Mouse (Mus musculus) limb, embryonic 13.5 days (tissue): ENCODE results near the gene Gm37240. TPM values are rescaled to one million over a fixed set of nuclear protein-coding genes. Genes with fewer than 3 reads are reported as not detected.

Source experiments
- ATAC-seq: fragments of 200-750 bp; cut with Nextera tagmentation; 2 replicates; pipeline ENCODE4 v1.8.0; 2017; ENCODE audit warnings: low read depth, moderate number of reproducible peaks, moderate TSS enrichment; ENCODE audit not compliant: low FRiP score
- H3K27ac ChIP-seq: fragments of 300-500 bp; sonication (generic); 2 replicates; pipeline ENCODE4 v1.5.1; 2015; ENCODE audit warnings: inconsistent platforms, mild to moderate bottlenecking, moderate library complexity
- H3K27me3 ChIP-seq: fragments of 300-500 bp; sonication (generic); 2 replicates; pipeline ENCODE4 v1.6.1; 2015; ENCODE audit warnings: mild to moderate bottlenecking, inconsistent platforms
- H3K36me3 ChIP-seq: fragments of 300-500 bp; sonication (generic); 2 replicates; pipeline ENCODE4 v1.6.1; 2015; ENCODE audit warnings: inconsistent platforms, mild to moderate bottlenecking, moderate library complexity
- H3K4me1 ChIP-seq: fragments of 300-500 bp; sonication (generic); 2 replicates; pipeline ENCODE4 v1.6.1; 2015; ENCODE audit warnings: inconsistent platforms
- H3K4me2 ChIP-seq: fragments of 300-500 bp; sonication (generic); replicated peaks from 2 replicates; pipeline ENCODE4 v1.6.1; 2015; ENCODE audit warnings: inconsistent platforms, mild to moderate bottlenecking, moderate library complexity
- H3K4me3 ChIP-seq: fragments of 300-500 bp; sonication (generic); 2 replicates; pipeline ENCODE4 v1.5.1; 2015; ENCODE audit warnings: moderate library complexity, mild to moderate bottlenecking, inconsistent platforms
- H3K9ac ChIP-seq: fragments of 300-500 bp; sonication (generic); 2 replicates; pipeline ENCODE4 v1.6.1; 2015; ENCODE audit warnings: mild to moderate bottlenecking, inconsistent platforms
- H3K9me3 ChIP-seq: fragments of 300-500 bp; sonication (generic); 2 replicates; pipeline ENCODE4 v1.6.1; 2016; ENCODE audit warnings: inconsistent platforms
- WGBS: fragments of 180-500 bp; shearing (Covaris S2); methylation state at CpG from one replicate; pipeline ENCODE4 v1.1.7; 2015; 5-methylcytosine and 5-hydroxymethylcytosine counted together
- polyA plus RNA-seq: library from polyadenylated mRNA; unstranded; fragments of >200 nt; fragmentation: Nextera tagmentation; extraction: Ambion mirVana; gene quantifications from 2 replicates; pipeline ENCODE4 v1.2.1, GENCODE M21; 2015

Gm37240 gene
- polyA plus RNA-seq, 1 experiment from 2014 or later, result 6.1 TPM

DNA sequence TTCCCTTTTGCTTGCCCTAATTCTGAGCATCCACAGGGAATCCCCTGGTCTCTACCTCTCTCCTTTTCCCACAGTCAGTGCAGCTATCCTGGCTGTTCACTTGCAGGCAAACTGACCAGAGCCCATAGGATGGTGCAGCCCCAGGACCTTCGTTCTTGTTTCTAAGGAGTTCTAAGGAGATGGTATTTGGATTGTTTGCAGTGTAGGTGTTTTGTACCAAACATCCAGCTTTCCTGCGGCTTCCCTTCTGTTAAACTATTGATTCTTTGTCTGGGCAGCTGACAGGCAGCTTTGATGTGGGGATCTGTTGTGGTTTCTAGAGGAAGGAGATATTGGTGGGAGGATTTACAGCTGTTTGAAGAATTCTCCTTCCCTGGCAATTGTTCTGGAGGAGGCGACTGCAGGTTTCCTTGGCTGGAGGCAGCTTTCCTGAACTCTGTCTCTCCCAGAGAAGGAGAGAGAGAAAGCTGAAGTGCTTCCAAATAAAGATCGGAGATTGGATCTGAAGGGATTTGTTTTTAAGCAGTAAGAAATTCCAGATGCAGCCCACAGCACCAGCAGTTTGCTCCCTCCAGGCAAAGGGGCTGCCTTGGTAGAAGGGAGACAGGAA, 573.6 kb downstream of the Gm37240 start:
- no peak for ATAC-seq
- Histone ChIP-seq H3K27ac (peak overlapping the region; percentile 0; the same call in 1 of the 2 replicates), H3K9ac (peak overlapping the region; percentile 46), H3K36me3 (no peaks in the 10 kb centered on the region), H3K9me3 (no peaks in the 10 kb centered on the region), H3K4me2 (peak overlapping the region; percentile 27), H3K4me1 (peaks cover 14% of the 10 kb centered on the region), H3K27me3 (no peaks in the 10 kb centered on the region), H3K4me3 (no peak overlapping the region)
- 10% methylated on average over 4 of the region's 4 CpGs for WGBS

DNA sequence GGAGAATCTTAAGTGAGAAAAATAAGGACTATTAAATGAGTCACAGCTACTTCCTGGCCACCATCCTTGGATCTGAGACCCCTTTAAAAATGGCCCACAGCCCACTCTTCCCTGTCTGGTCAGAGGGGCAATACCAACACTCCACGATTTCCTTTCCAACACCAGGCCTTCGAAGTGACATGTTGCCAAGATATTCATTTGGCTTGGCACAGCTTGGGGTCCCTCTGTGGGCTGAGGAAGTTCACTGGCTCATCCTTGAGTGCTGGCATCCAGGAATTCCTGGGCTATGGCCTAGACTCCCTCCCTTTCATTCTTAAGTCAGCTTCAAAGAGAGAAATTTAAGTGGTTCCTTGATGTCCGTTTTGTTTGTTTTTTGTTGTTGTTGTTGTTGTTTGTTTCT, 576.1 kb downstream of the Gm37240 start:
- no peak overlapping the region for H3K27ac ChIP-seq
- no peaks in the 10 kb centered on the region for H3K27me3 ChIP-seq
- no peak overlapping the region for H3K4me2 ChIP-seq
- no peaks in the 10 kb centered on the region for H3K36me3 ChIP-seq
- peaks cover 17% of the 10 kb centered on the region for H3K4me1 ChIP-seq
- WGBS, result 79% methylated on average over 3 of the region's 3 CpGs
- H3K4me3 ChIP-seq, result no peak overlapping the region
- H3K9ac ChIP-seq, result no peak overlapping the region
- H3K9me3 ChIP-seq, result 0 out of 2 replicates have a peak, but pooled peaks cover 3% of the 10 kb centered on the region
- no peak for ATAC-seq

DNA sequence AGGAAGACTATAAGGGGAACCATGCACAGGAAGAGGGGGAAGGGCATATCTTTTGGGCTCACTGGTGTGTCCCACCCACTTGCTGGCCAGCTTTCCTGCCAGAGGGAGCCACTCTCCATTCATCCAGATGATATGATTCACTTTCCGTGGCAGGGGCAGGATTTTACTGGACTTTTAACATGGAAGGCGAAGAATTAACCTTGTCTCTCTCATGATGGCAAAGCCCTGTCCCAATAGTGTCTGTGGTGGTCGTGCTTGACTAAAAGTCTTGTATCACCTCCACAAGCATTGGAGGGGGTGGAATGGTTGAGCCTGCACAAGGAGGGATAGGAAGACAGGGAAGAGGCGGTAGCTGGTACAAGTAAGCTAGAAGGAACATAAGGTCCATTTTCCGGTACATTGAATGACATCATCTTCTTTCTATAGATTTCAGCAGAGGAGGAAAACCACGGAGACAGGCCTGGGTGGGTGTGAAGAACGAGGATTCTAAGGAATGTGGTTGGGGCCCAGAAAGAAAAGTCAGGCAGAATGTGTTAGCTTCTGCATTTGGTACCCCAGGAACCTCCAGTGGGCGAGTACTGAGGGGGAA, 576.8 kb downstream of the Gm37240 start:
- 0 out of 2 replicates have a peak, but pooled peaks cover 3% of the 10 kb centered on the region for H3K9me3 ChIP-seq
- 80% methylated on average over 8 of the region's 8 CpGs for WGBS
- H3K4me3 ChIP-seq, result no peak overlapping the region
- no peak overlapping the region for H3K9ac ChIP-seq
- no peaks in the 10 kb centered on the region for H3K27me3 ChIP-seq
- H3K4me1 ChIP-seq, result peaks cover 17% of the 10 kb centered on the region
- H3K4me2 ChIP-seq, result no peak overlapping the region
- H3K36me3 ChIP-seq, result no peaks in the 10 kb centered on the region
- ATAC-seq, result no peak
- no peak overlapping the region for H3K27ac ChIP-seq

DNA sequence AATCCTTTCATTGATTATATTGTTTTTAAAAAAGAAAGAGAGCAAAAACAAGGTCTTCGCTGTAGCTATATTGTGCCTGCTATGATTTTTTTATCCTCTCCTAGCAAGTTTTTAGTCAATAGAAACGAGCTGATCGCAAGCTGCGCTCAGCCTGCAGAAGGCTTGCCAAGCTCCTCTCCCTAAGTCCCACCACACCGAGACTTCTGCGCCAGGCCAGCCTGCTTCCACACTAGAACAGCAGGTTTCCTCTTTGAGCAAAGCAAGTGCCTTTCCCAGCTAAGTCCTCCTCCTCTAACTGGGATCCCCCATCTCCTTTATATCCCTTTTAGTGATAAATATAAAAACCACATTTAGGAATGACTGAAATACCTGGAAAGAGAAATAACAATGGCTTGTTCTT, 578.1 kb downstream of the Gm37240 start:
- no peaks in the 10 kb centered on the region for H3K27me3 ChIP-seq
- WGBS, result 76% methylated on average over 6 of the region's 6 CpGs
- no peaks in the 10 kb centered on the region for H3K36me3 ChIP-seq
- H3K4me2 ChIP-seq, result no peak overlapping the region
- no peak overlapping the region for H3K9ac ChIP-seq
- peaks cover 8% of the 10 kb centered on the region for H3K9me3 ChIP-seq
- H3K27ac ChIP-seq, result no peak overlapping the region
- no peak for ATAC-seq
- peaks cover 13% of the 10 kb centered on the region for H3K4me1 ChIP-seq
- H3K4me3 ChIP-seq, result no peak overlapping the region

DNA sequence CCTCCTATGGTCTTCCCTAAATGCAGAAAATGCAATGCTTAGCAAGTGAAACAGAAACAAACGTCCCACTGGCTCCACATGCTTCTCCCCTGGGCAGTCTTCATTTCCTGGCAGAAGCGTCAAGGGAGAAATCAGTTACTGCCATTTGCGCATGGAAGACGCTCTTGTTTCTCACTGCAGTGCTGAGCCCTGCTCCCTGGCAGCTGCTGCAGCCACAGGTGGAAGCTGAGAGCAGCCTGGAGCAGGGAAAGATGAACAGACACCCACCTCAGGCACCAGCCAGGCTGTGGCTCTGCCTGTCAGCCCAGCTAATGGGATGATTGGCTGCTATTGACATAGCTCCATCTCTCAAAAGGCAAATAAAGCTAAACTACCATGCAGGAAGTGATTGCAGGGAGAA, 578.6 kb downstream of the Gm37240 start:
- Histone ChIP-seq H3K27ac (no peak overlapping the region), H3K27me3 (no peaks in the 10 kb centered on the region), H3K36me3 (no peaks in the 10 kb centered on the region), H3K4me1 (peaks cover 8% of the 10 kb centered on the region), H3K9ac (no peak overlapping the region), H3K9me3 (peaks cover 8% of the 10 kb centered on the region), H3K4me3 (no peak overlapping the region), H3K4me2 (no peak overlapping the region)
- WGBS, result 64% methylated on average over 4 of the region's 4 CpGs
- no peak for ATAC-seq

DNA sequence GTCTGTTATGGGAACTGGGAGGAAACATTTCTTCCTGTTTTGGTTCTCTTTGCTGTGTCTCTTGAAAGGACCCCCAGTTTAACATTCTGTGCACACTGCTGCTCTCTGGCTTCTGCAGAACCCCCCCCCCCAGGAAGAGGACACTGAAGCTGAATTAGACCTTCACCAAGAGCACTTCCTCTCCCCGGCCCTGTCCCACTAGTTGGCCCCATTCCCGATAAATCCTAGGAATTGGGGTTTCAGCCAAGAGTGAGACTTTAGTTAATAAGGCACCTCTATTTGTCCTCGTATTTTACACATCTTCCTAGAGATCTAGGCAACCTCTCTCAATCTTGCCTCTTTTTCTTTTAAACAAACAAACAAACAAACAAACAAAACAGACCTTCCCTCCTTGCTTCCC, 585.5 kb downstream of the Gm37240 start:
- no peak overlapping the region for H3K9ac ChIP-seq

DNA sequence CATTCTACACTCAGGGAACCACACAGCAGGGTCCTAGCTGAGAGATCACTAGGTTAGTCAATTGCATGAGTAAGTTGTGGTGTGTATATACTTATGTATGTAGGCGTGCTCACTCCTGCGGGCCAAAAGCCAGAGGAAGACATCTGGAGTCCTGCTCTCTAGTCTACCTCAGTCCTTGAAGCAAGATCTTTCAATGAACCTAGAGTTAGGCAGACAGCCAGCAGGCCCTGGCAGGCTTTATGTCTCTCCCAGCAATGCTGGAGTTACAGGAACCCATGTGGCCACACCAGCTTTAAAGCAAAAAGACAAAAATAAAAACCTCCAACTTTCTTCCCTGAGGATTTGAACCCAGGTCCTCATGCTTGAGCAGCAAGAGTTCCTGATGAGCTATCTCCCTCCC, 586.0 kb downstream of the Gm37240 start:
- WGBS, result 65% methylated on average over 2 of the region's 2 CpGs
- Histone ChIP-seq H3K4me1 (peaks cover 9% of the 10 kb centered on the region; the same call in 1 of the 2 replicates), H3K9ac (no peak overlapping the region), H3K36me3 (no peaks in the 10 kb centered on the region), H3K4me2 (no peak overlapping the region), H3K4me3 (no peak overlapping the region), H3K27ac (no peak overlapping the region), H3K9me3 (peaks cover 5% of the 10 kb centered on the region), H3K27me3 (no peaks in the 10 kb centered on the region)
- no peak for ATAC-seq

More for the DNA sequence above, 585.5 kb downstream of the Gm37240 start:
- no peaks in the 10 kb centered on the region for H3K36me3 ChIP-seq
- H3K9me3 ChIP-seq, result peaks cover 5% of the 10 kb centered on the region
- peaks cover 9% of the 10 kb centered on the region; the same call in 1 of the 2 replicates for H3K4me1 ChIP-seq
- H3K27me3 ChIP-seq, result no peaks in the 10 kb centered on the region
- H3K4me2 ChIP-seq, result no peak overlapping the region
- no peak for ATAC-seq
- WGBS, result 80% methylated on average over 3 of the region's 3 CpGs
- H3K27ac ChIP-seq, result no peak overlapping the region
- H3K4me3 ChIP-seq, result no peak overlapping the region

DNA sequence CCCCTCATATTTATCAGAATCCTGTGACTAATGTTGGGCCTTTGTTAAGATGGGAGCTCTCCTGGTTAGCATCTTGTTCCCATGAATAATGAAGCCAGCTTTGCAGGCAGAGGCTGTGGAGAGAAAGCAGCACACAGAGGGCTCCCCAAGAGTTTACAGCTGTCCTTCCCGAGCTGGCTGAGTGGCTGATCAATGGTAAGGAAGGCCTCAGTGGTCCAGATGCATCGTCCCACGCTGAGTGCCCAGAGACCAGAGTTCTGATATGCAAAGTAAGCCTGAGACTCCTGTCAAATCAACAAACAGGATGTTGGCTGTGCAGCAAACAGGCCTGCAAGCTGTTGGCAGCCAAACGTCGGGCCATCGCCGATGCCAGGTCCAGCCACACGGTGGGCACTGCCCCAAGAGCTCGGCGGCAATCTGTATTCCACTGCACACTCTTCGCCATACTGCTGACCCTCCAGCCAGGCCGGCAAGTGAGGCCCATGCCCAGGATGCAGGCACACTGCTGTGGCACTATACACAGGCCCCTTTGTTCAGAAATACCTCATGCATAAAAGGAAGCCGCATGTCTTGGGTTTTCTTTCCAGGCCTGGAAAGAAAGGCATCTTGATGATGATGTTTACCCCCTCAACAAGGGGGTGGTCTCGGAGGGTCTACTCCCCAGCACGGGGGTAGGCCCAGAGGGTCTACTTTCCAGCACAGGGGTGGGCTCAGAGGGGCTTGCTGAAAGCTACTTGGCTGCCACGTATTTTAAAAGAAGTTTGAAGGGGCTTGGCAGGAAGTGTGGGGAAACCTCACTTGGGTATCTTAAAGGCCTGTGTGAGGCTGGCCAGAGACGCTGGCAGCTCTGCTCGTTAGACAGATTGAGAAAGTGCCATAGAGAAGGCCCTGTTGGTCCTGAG, 587.4 kb downstream of the Gm37240 start:
- no peak overlapping the region for H3K9ac ChIP-seq
- peaks cover 9% of the 10 kb centered on the region; the same call in 1 of the 2 replicates for H3K4me1 ChIP-seq
- no peak for ATAC-seq
- no peak overlapping the region for H3K27ac ChIP-seq
- no peak overlapping the region for H3K4me3 ChIP-seq
- no peaks in the 10 kb centered on the region for H3K36me3 ChIP-seq
- no peak overlapping the region for H3K4me2 ChIP-seq
- WGBS, result 71% methylated on average over 18 of the region's 18 CpGs
- no peaks in the 10 kb centered on the region for H3K27me3 ChIP-seq
- peaks cover 4% of the 10 kb centered on the region for H3K9me3 ChIP-seq

DNA sequence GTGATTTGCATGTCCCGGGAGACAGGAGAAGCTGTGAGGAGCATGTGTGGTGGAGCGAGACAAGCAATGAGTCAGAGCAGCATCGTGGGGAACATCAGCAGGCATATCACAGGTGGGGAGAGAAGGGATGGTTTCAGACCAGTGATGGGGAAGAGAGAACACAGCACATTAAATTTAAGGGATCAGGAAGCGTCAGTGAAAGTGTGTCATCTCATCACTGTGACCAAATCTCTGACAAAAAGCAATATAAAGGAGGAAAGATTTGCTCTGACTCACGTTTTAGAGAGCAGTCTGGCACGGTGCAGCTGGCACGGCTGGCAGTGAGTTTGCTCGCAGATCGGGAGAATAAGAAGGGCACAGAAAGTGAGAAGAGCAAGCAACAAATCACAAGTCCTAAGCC, 592.1 kb downstream of the Gm37240 start:
- no peaks in the 10 kb centered on the region for H3K27me3 ChIP-seq
- H3K4me2 ChIP-seq, result no peak overlapping the region
- H3K4me1 ChIP-seq, result peaks cover 6% of the 10 kb centered on the region; the same call in 1 of the 2 replicates
- no peaks in the 10 kb centered on the region for H3K9me3 ChIP-seq
- whole genome bisulfite sequencing, result 88% methylated on average over 9 of the region's 9 CpGs
- no peak overlapping the region for H3K4me3 ChIP-seq
- H3K36me3 ChIP-seq, result no peaks in the 10 kb centered on the region
- no peak overlapping the region for H3K27ac ChIP-seq
- H3K9ac ChIP-seq, result no peak overlapping the region
- ATAC-seq, result no peak

DNA sequence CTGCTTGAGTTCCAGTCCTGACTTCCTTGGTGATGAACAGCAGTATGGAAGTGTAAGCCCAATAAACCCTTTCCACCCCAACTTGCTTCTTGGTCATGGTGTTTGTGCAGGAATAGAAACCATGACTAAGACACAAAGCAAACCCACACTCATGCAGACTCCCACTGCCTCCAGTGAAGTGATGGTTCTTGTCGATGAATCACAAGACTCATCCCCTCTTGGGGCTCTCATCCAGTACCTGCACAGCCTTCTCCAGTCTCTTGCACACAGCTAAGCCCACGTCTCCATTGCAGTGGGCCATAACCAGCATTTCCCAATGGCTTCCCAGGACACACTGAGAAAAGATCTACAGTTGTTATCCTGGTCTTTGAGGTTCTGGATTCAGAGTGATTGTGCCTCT, 599.7 kb downstream of the Gm37240 start:
- Histone ChIP-seq H3K27ac (no peak overlapping the region), H3K4me1 (no peaks in the 10 kb centered on the region), H3K27me3 (no peaks in the 10 kb centered on the region), H3K36me3 (no peaks in the 10 kb centered on the region), H3K9me3 (no peaks in the 10 kb centered on the region), H3K9ac (no peak overlapping the region), H3K4me3 (no peak overlapping the region), H3K4me2 (no peak overlapping the region)
- ATAC-seq, result no peak
- WGBS, result 75% methylated on average over 2 of the region's 2 CpGs

DNA sequence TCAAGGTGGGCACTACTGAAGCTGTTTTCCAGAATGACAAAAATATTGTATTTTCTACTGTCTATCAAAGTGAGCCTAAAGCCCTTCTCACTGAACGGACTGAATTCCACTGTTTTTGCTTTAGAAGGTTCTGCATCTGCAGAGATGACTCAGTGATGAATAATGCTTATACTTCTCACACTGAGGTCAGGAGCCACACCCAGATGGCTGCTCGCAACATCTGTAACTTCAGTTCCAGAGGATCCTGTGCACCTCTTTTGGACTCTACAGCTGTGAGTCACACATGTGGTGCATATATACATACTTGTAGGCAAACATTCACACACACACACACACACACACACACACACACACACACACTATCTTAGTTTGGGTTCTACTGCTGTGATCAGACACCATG, 602.8 kb downstream of the Gm37240 start:
- Histone ChIP-seq H3K9me3 (no peaks in the 10 kb centered on the region), H3K27ac (no peak overlapping the region), H3K4me3 (no peak overlapping the region), H3K4me2 (no peak overlapping the region), H3K36me3 (no peaks in the 10 kb centered on the region), H3K27me3 (no peaks in the 10 kb centered on the region), H3K4me1 (no peaks in the 10 kb centered on the region), H3K9ac (no peak overlapping the region)
- whole genome bisulfite sequencing, result 87% methylated on average over 2 of the region's 2 CpGs
- no peak for ATAC-seq

DNA sequence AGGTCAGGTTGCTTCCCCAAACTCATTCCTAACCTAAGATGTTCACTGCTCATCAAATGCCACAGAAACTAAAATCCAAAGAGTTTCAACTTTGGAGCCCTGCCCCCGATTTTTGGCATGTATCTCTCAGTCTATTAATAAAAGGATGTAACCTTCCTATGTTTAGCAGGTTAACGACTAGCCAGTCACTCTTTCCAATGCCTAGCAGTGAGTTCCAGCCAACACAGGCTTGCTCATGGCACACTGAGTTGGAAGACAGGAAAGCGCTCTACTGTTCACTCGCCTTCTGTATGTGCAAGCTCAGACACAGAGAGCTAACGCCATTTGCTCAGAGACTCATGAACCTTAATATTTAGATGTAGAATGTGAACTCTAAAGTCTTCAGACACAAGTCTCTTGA, 604.5 kb downstream of the Gm37240 start:
- H3K27ac ChIP-seq, result no peak overlapping the region
- ATAC-seq, result no peak
- H3K4me3 ChIP-seq, result no peak overlapping the region
- H3K36me3 ChIP-seq, result no peaks in the 10 kb centered on the region
- H3K4me2 ChIP-seq, result no peak overlapping the region
- no peaks in the 10 kb centered on the region for H3K4me1 ChIP-seq
- WGBS, result 86% methylated on average over 5 of the region's 5 CpGs
- H3K27me3 ChIP-seq, result no peaks in the 10 kb centered on the region
- H3K9me3 ChIP-seq, result no peaks in the 10 kb centered on the region
- H3K9ac ChIP-seq, result no peak overlapping the region
